Mouse (Mus musculus) testis, adult 2 months (tissue): ENCODE results near the gene Flt1.

Experiments
- CTCF ChIP-seq: fragments of 200-500 bp; IDR thresholded peaks from 2 replicates; pipeline ENCODE4 v1.5.1; 2012; ENCODE audit warnings: low read depth, mild to moderate bottlenecking, inconsistent platforms, low read length, moderate library complexity; ENCODE audit not compliant: control insufficient read depth, insufficient read depth, insufficient replicate concordance
- POLR2A ChIP-seq: fragments of 200-500 bp; IDR thresholded peaks from 2 replicates; pipeline ENCODE4 v1.6.1; 2012; ENCODE audit warnings: low read depth, mild to moderate bottlenecking, inconsistent platforms, low read length, moderate library complexity; ENCODE audit not compliant: control insufficient read depth

DNA sequence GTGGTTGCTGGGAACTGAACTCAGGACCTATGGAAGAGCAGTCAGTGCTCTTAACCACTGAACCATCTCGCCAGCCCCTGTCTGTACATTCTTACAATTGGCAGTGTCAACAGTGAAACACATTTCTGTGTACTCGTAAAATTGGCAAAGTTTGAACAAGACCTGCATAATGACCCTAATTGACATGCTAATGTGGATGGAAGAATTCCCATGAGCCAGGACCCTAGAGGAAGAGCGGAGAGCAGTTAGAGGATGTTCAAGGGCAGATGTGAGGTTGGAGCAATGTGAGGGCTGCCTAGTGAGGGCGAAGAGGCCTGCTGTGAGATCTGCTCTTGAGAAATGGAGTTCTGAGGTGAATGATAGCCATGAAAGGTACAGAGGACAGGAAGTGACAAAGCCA, 38.2 kb upstream of the Flt1 start:
- no peak for TF ChIP-seq POLR2A
- TF ChIP-seq CTCF, result no peak
